In genomic region chr5:24605321-24605979, GRCm38 (mm10) we compare ENCODE assay signal across 10 mouse cellular contexts. TPM values are rescaled to one million over a fixed set of nuclear protein-coding genes. Genes with fewer than 3 reads are reported as not detected.
A peak's percentile ranks its signal among the peaks of the same experiment; 100 is the strongest.
DNase-seq lines count a peak whose midpoint lies in the region; ATAC-seq and TF ChIP-seq lines count a peak whose summit lies in the region.
"Had no signal": no experiment of that assay in that cellular context is flagged by ENCODE, and none has a peak within 500 bp of the region (broad histone marks: within the 10 kb centered on the region; RNA-seq: fewer than 3 reads in every experiment).

No protein-coding gene starts in this region.

- H3K79me2 ChIP-seq in C2C12 (ENCODE audit: control insufficient read depth, insufficient read depth), result no peaks in the 10 kb centered on the region

- intact Hi-C loops in heart, postnatal 36 days (cut with DNase I), result no loop called here

- H3K4me1 ChIP-seq in forebrain, embryonic 13.5 days, result peaks cover 75% of the 10 kb centered on the region
- peaks cover 24% of the 10 kb centered on the region for H3K4me1 ChIP-seq in liver, embryonic 12.5 days

- no peak for ATAC-seq in forebrain, embryonic 13.5 days
- ATAC-seq in liver, embryonic 12.5 days, result no peak

- peak overlapping the region; percentile 95 for H3K9ac ChIP-seq in forebrain, embryonic 13.5 days
- H3K9ac ChIP-seq in liver, embryonic 12.5 days, result no peak overlapping the region

- no peaks in the 10 kb centered on the region for H3K9me3 ChIP-seq in forebrain, embryonic 13.5 days (replicated peaks)
- no peaks in the 10 kb centered on the region for H3K9me3 ChIP-seq in liver, embryonic 12.5 days (replicated peaks)

- peak overlapping the region; percentile 28 for H3K4me3 ChIP-seq in C2C12 (ENCODE audit: insufficient read depth, poor library complexity, severe bottlenecking)
- H3K4me3 ChIP-seq in forebrain, embryonic 13.5 days, result peak overlapping the region; percentile 64
- no peak overlapping the region for H3K4me3 ChIP-seq in liver, embryonic 12.5 days

- 4% methylated on average over 6 of the region's 6 CpGs for WGBS in forebrain, embryonic 13.5 days
- 33% methylated on average over 6 of the region's 6 CpGs for WGBS in liver, embryonic 12.5 days (ENCODE audit: insufficient replicate concordance)

- no peaks in the 10 kb centered on the region for H3K36me3 ChIP-seq in C2C12 (ENCODE audit: control insufficient read depth, insufficient read depth)
- no peaks in the 10 kb centered on the region for H3K36me3 ChIP-seq in forebrain, embryonic 13.5 days (ENCODE audit: poor library complexity, severe bottlenecking)
- H3K36me3 ChIP-seq in liver, embryonic 12.5 days, result no peaks in the 10 kb centered on the region

- peaks cover 2% of the 10 kb centered on the region for H3K79me3 ChIP-seq in C2C12 (ENCODE audit: low read depth)

- no peaks in the 10 kb centered on the region for H3K27me3 ChIP-seq in C2C12 (ENCODE audit: control insufficient read depth, insufficient read depth, insufficient read length)
- no peaks in the 10 kb centered on the region for H3K27me3 ChIP-seq in forebrain, embryonic 13.5 days
- peaks cover 97% of the 10 kb centered on the region for H3K27me3 ChIP-seq in liver, embryonic 12.5 days (replicated peaks)

- peak overlapping the region; percentile 58 for H3ac ChIP-seq in C2C12 (ENCODE audit: control insufficient read depth, insufficient read length, low read depth)

- TF ChIP-seq CTCF in C2C12 (IDR thresholded peaks at IDR 0.05; ENCODE audit: control insufficient read depth, insufficient read depth, insufficient read length), result no peak

- peak; percentile 86 for DNase-seq in heart, adult 11 months
- no peak for DNase-seq in heart, postnatal 36 days
- no peak for DNase-seq in frontal cortex, postnatal 25 days (ENCODE audit: low spot score in 2 of 2)
- DNase-seq in urinary bladder, postnatal 36 days (ENCODE audit: low spot score in 2 of 2), result no peak
- no peak for DNase-seq in frontal cortex, postnatal 36 days (ENCODE audit: low spot score in 2 of 2)

- H3K4me2 ChIP-seq in forebrain, embryonic 13.5 days, result peak overlapping the region; percentile 95
- H3K4me2 ChIP-seq in liver, embryonic 12.5 days, result peak overlapping the region; percentile 53

- H3K27ac ChIP-seq in forebrain, embryonic 13.5 days, result peak overlapping the region; percentile 99
- no peak overlapping the region for H3K27ac ChIP-seq in liver, embryonic 12.5 days

TF ChIP-seq in C2C12, 6 proteins besides CTCF, POLR2A, EP300 and RAD21:
- TF ChIP-seq MYOD1 (IDR thresholded peaks at IDR 0.05; ENCODE audit: control insufficient read depth, insufficient read length, low read depth) (no peak), FOSL1 (IDR thresholded peaks at IDR 0.05; ENCODE audit: insufficient read depth, low read length, poor library complexity, severe bottlenecking) (no peak), CEBPB (IDR thresholded peaks at IDR 0.05; ENCODE audit: low read depth) (no peak), MYOG (IDR thresholded peaks at IDR 0.05; ENCODE audit: control insufficient read depth, extremely low read depth, insufficient read length) (no peak), MAX (IDR thresholded peaks at IDR 0.05) (no peak), USF1 (IDR thresholded peaks at IDR 0.05; ENCODE audit: low read depth) (no peak)
TF ChIP-seq in C2C12: peak in this region for 0.

RNA-seq across cellular contexts. Expression of gene Smarcd3, which starts 18.8 kb away (rescaled TPM):
- total RNA-seq in heart, postnatal 36 days (2021), result 10 to 100 TPM; 63.2 to 64.5 TPM
- 87.6 TPM for polyA plus RNA-seq in C2C12 (2012; fragmentation: generic; extraction: Trizol)
- polyA plus RNA-seq in forebrain, embryonic 13.5 days (2015; fragmentation: Nextera tagmentation; extraction: Ambion mirVana), result 111 and 114 TPM in 2 replicates
- 5.8 and 8.3 TPM in 2 replicates for polyA plus RNA-seq in liver, embryonic 12.5 days (2016; fragmentation: Nextera tagmentation; extraction: Ambion mirVana)

RNA-seq across cellular contexts. Expression of gene Chpf2, which starts 18.9 kb away (rescaled TPM):
- 10 to 100 TPM; 10.8 to 11.6 TPM for total RNA-seq in heart, postnatal 36 days (2021)
- polyA plus RNA-seq in C2C12 (2012; fragmentation: generic; extraction: Trizol), result 37.7 TPM
- polyA plus RNA-seq in forebrain, embryonic 13.5 days (2015; fragmentation: Nextera tagmentation; extraction: Ambion mirVana), result 15.0 and 17.2 TPM in 2 replicates
- 16.6 and 17.6 TPM in 2 replicates for polyA plus RNA-seq in liver, embryonic 12.5 days (2016; fragmentation: Nextera tagmentation; extraction: Ambion mirVana)

RNA-seq across cellular contexts. Expression of gene Abcf2, which starts 28.2 kb away (rescaled TPM):
- 10 to 100 TPM; 55.3 to 56.0 TPM for total RNA-seq in heart, postnatal 36 days (2021)
- polyA plus RNA-seq in C2C12 (2012; fragmentation: generic; extraction: Trizol), result 143 TPM
- 117 and 124 TPM in 2 replicates for polyA plus RNA-seq in forebrain, embryonic 13.5 days (2015; fragmentation: Nextera tagmentation; extraction: Ambion mirVana)
- polyA plus RNA-seq in liver, embryonic 12.5 days (2016; fragmentation: Nextera tagmentation; extraction: Ambion mirVana), result 93.7 and 95.9 TPM in 2 replicates

RNA-seq across cellular contexts. Expression of gene 4931409K22Rik, which starts 48.8 kb away (rescaled TPM):
- total RNA-seq in heart, postnatal 36 days (2021), result not detected
- not detected for polyA plus RNA-seq in C2C12 (2012; fragmentation: generic; extraction: Trizol)
- polyA plus RNA-seq in forebrain, embryonic 13.5 days (2015; fragmentation: Nextera tagmentation; extraction: Ambion mirVana), result 0.62 TPM in 2 replicates
- 0.05 TPM in 1 of 2 replicates, not detected in the other for polyA plus RNA-seq in liver, embryonic 12.5 days (2016; fragmentation: Nextera tagmentation; extraction: Ambion mirVana)
- total RNA-seq: CH12.LX; megakaryocyte, adult 5-6 weeks had no signal
